Mouse (Mus musculus) forebrain, embryonic 13.5 days (tissue): ENCODE results near the gene Olfr536. TPM values are rescaled to one million over a fixed set of nuclear protein-coding genes. Genes with fewer than 3 reads are reported as not detected.
"Not testable (repeated sequence)": the region's sequence is repeated elsewhere in the genome, so short reads cannot be mapped to it uniquely, and the experiment has no call there.

Experiments
- ATAC-seq: fragments of 200-750 bp; cut with Nextera tagmentation; 2 replicates; pipeline ENCODE4 v1.8.0; 2017
- H3K27ac ChIP-seq: fragments of 300-500 bp; sonication (generic); 2 replicates; pipeline ENCODE4 v1.5.1; 2015; ENCODE audit warnings: inconsistent platforms, mild to moderate bottlenecking, moderate library complexity
- H3K27me3 ChIP-seq: fragments of 300-500 bp; sonication (generic); 2 replicates; pipeline ENCODE4 v1.6.1; 2015; ENCODE audit warnings: mild to moderate bottlenecking, inconsistent platforms
- H3K36me3 ChIP-seq: fragments of 300-500 bp; sonication (generic); 2 replicates; pipeline ENCODE4 v1.6.1; 2015; ENCODE audit warnings: mild to moderate bottlenecking, inconsistent platforms; ENCODE audit not compliant: poor library complexity, severe bottlenecking
- H3K4me1 ChIP-seq: fragments of 300-500 bp; sonication (generic); 2 replicates; pipeline ENCODE4 v1.6.1; 2015; ENCODE audit warnings: inconsistent platforms
- H3K4me2 ChIP-seq: fragments of 300-500 bp; sonication (generic); 2 replicates; pipeline ENCODE4 v1.6.1; 2015; ENCODE audit warnings: inconsistent platforms, mild to moderate bottlenecking, moderate library complexity
- H3K4me3 ChIP-seq: fragments of 300-500 bp; sonication (generic); 2 replicates; pipeline ENCODE4 v1.5.1; 2015; ENCODE audit warnings: mild to moderate bottlenecking, inconsistent platforms
- H3K9ac ChIP-seq: fragments of 300-500 bp; sonication (generic); 2 replicates; pipeline ENCODE4 v1.6.1; 2015; ENCODE audit warnings: mild to moderate bottlenecking, inconsistent platforms
- H3K9me3 ChIP-seq: fragments of 300-500 bp; sonication (generic); replicated peaks from 2 replicates; pipeline ENCODE4 v1.6.1; 2016; ENCODE audit warnings: inconsistent platforms
- WGBS: fragments of 180-500 bp; shearing (Covaris S2); methylation state at CpG from one replicate; pipeline ENCODE4 v1.1.7; 2015; 5-methylcytosine and 5-hydroxymethylcytosine counted together
- polyA plus RNA-seq: library from polyadenylated mRNA; unstranded; fragments of >200 nt; fragmentation: Nextera tagmentation; extraction: Ambion mirVana; gene quantifications from 2 replicates; pipeline ENCODE4 v1.2.1, GENCODE M21; 2015

The Olfr536 gene
- polyA plus RNA-seq = not detected in 2 replicates

GRCm38 (mm10) chr7:140507346-140508021 is at the start of gene Olfr536:
Gene Olfr536 (minus strand): TSS chr7:140507396.
- 59% methylated on average over 2 of the region's 2 CpGs for WGBS

GRCm38 (mm10) chr7:140539746-140540145 is 32.5 kb upstream of the Olfr536 start:
- no peak for ATAC-seq
- Histone ChIP-seq H3K27me3 (no peaks in the 10 kb centered on the region), H3K9ac (no peak overlapping the region), H3K4me3 (no peak overlapping the region), H3K4me2 (no peak overlapping the region), H3K4me1 (no peaks in the 10 kb centered on the region), H3K36me3 (no peaks in the 10 kb centered on the region), H3K9me3 (no peaks in the 10 kb centered on the region), H3K27ac (no peak overlapping the region)
- WGBS = 81% methylated on average over 2 of the region's 2 CpGs

More at GRCm38 (mm10) chr7:140507346-140508021, at the start of gene Olfr536:
- not testable (repeated sequence) for H3K9ac ChIP-seq, H3K27me3 ChIP-seq, H3K4me2 ChIP-seq, H3K36me3 ChIP-seq, H3K9me3 ChIP-seq, H3K4me1 ChIP-seq, H3K4me3 ChIP-seq, ATAC-seq, H3K27ac ChIP-seq

- Histone ChIP-seq H3K4me2 (no peak overlapping the region), H3K27me3 (no peaks in the 10 kb centered on the region)
- no peak for ATAC-seq
Measured at GRCm38 (mm10) chr7:140494702-140495101, 12.5 kb downstream of the Olfr536 start.

GRCm38 (mm10) chr7:140494231-140494630 is 13.0 kb downstream of the Olfr536 start:
- no peak overlapping the region for H3K4me2 ChIP-seq
- ATAC-seq = no peak
- no peaks in the 10 kb centered on the region for H3K36me3 ChIP-seq
- no peak overlapping the region for H3K27ac ChIP-seq
- 39% methylated on average over 2 of the region's 2 CpGs for WGBS
- H3K9me3 ChIP-seq = no peaks in the 10 kb centered on the region
- H3K27me3 ChIP-seq = no peaks in the 10 kb centered on the region
- no peak overlapping the region for H3K9ac ChIP-seq
- no peaks in the 10 kb centered on the region for H3K4me1 ChIP-seq
- no peak overlapping the region for H3K4me3 ChIP-seq

More at GRCm38 (mm10) chr7:140494702-140495101, 12.5 kb downstream of the Olfr536 start:
- no peaks in the 10 kb centered on the region for H3K9me3 ChIP-seq
- no peak overlapping the region for H3K27ac ChIP-seq
- no peak overlapping the region for H3K4me3 ChIP-seq
- no peaks in the 10 kb centered on the region for H3K4me1 ChIP-seq
- no peaks in the 10 kb centered on the region for H3K36me3 ChIP-seq
- H3K9ac ChIP-seq = no peak overlapping the region

- no peaks in the 10 kb centered on the region for H3K9me3 ChIP-seq
- no peaks in the 10 kb centered on the region for H3K4me1 ChIP-seq
- H3K27ac ChIP-seq = no peak overlapping the region
- H3K36me3 ChIP-seq = no peaks in the 10 kb centered on the region
- H3K9ac ChIP-seq = no peak overlapping the region
- no peak for ATAC-seq
- no peak overlapping the region for H3K4me2 ChIP-seq
- 82% methylated on average over 1 of the region's 1 CpGs for WGBS
- H3K27me3 ChIP-seq = no peaks in the 10 kb centered on the region
- no peak overlapping the region for H3K4me3 ChIP-seq
Measured at GRCm38 (mm10) chr7:140488981-140489380, 18.2 kb downstream of the Olfr536 start.

- Histone ChIP-seq H3K4me3 (no peak within 1 kb of the TSS), H3K4me2 (no peak within 1 kb of the TSS), H3K4me1 (no peaks in the 10 kb centered on the region), H3K9me3 (no peaks in the 10 kb centered on the region), H3K27ac (no peak within 1 kb of the TSS), H3K36me3 (no peaks in the 10 kb centered on the region), H3K27me3 (no peaks in the 10 kb centered on the region), H3K9ac (no peak within 1 kb of the TSS)
- WGBS = 71% methylated on average over 1 of the region's 1 CpGs
- no peak for ATAC-seq
Measured at GRCm38 (mm10) chr7:140483916-140484315, 23.3 kb downstream of the Olfr536 start, which contains the start of gene Olfr535. Gene Olfr535 (plus strand): TSS chr7:140484216.

GRCm38 (mm10) chr7:140478733-140479132 is 28.5 kb downstream of the Olfr536 start:
- H3K4me2 ChIP-seq = no peak overlapping the region
- H3K27me3 ChIP-seq = no peaks in the 10 kb centered on the region
- H3K9me3 ChIP-seq = peaks cover 12% of the 10 kb centered on the region
- H3K4me3 ChIP-seq = no peak overlapping the region
- no peak overlapping the region for H3K9ac ChIP-seq
- no peak overlapping the region for H3K27ac ChIP-seq
- no peaks in the 10 kb centered on the region for H3K4me1 ChIP-seq
- no peaks in the 10 kb centered on the region for H3K36me3 ChIP-seq
- ATAC-seq = no peak
- WGBS = 90% methylated on average over 1 of the region's 1 CpGs

GRCm38 (mm10) chr7:140477886-140478285 is 29.3 kb downstream of the Olfr536 start:
- no peak overlapping the region for H3K27ac ChIP-seq
- no peak overlapping the region for H3K4me3 ChIP-seq
- WGBS = 81% methylated on average over 1 of the region's 1 CpGs
- H3K4me1 ChIP-seq = no peaks in the 10 kb centered on the region
- H3K27me3 ChIP-seq = no peaks in the 10 kb centered on the region
- no peak for ATAC-seq
- peaks cover 12% of the 10 kb centered on the region for H3K9me3 ChIP-seq
- no peak overlapping the region for H3K4me2 ChIP-seq
- no peak overlapping the region for H3K9ac ChIP-seq
- no peaks in the 10 kb centered on the region for H3K36me3 ChIP-seq

GRCm38 (mm10) chr7:140463070-140463469 is 44.1 kb downstream of the Olfr536 start, which contains the start of gene Olfr533:
Gene Olfr533 (plus strand): TSS chr7:140463370.
- 63% methylated on average over 1 of the region's 1 CpGs for WGBS
- ATAC-seq, H3K4me1 ChIP-seq, H3K27ac ChIP-seq, H3K27me3 ChIP-seq, H3K36me3 ChIP-seq, H3K4me3 ChIP-seq, H3K9me3 ChIP-seq, H3K4me2 ChIP-seq, H3K9ac ChIP-seq: not testable (repeated sequence)

Other genes with a start within 250 kb of the Olfr536 start
- gene Olfr525, start 186.5 kb downstream of the Olfr536 start, polyA plus RNA-seq = not detected in 2 replicates
- gene Olfr527, start 173.4 kb downstream of the Olfr536 start, polyA plus RNA-seq = not detected in 2 replicates
- gene Olfr60, start 145.7 kb downstream of the Olfr536 start, polyA plus RNA-seq = not detected in 2 replicates
- gene Olfr530, start 131.1 kb downstream of the Olfr536 start, polyA plus RNA-seq = not detected in 2 replicates
- not detected in 2 replicates for gene Olfr531, start 104.5 kb downstream of the Olfr536 start, polyA plus RNA-seq
- not detected in 2 replicates for gene Olfr532, start 85.8 kb downstream of the Olfr536 start, polyA plus RNA-seq
- not detected in 2 replicates for gene Olfr533, start 44.0 kb downstream of the Olfr536 start, polyA plus RNA-seq
- not detected in 2 replicates for gene Olfr535, start 23.2 kb downstream of the Olfr536 start, polyA plus RNA-seq
- not detected in 2 replicates for gene Olfr538, start 60.5 kb upstream of the Olfr536 start, polyA plus RNA-seq
- gene Olfr46, start 93.9 kb upstream of the Olfr536 start, polyA plus RNA-seq = 0.04 TPM in 1 of 2 replicates, not detected in the other
- gene Olfr61, start 121.6 kb upstream of the Olfr536 start, polyA plus RNA-seq = not detected in 2 replicates
- gene Olfr53, start 139.1 kb upstream of the Olfr536 start, polyA plus RNA-seq = not detected in 2 replicates
- gene Olfr539, start 152.5 kb upstream of the Olfr536 start, polyA plus RNA-seq = 0.01 TPM in 1 of 2 replicates, not detected in the other
- gene Olfr45, start 174.6 kb upstream of the Olfr536 start, polyA plus RNA-seq = not detected in 2 replicates
- gene Olfr541, start 189.9 kb upstream of the Olfr536 start, polyA plus RNA-seq = not detected in 2 replicates